Mouse (Mus musculus): ENCODE measurements around the gene Rdm1.
A peak's percentile ranks its signal among the peaks of the same experiment; 100 is the strongest.
"Not testable (repeated sequence)": the region's sequence is repeated elsewhere in the genome, so short reads cannot be mapped to it uniquely, and the experiment has no call there.

Rdm1 gene

GRCm38 (mm10) chr11:101626995-101627856 is at the start of gene Rdm1:
Gene Rdm1 (plus strand): TSS chr11:101627195.
- peak; percentile 83 for DNase-seq (ENCODE audit: low spot score)

GRCm38 (mm10) chr11:101581081-101581764 is 45.8 kb upstream of the Rdm1 start:
- DNase-seq (ENCODE audit: low spot score) = no peak

- peak; percentile 68 for DNase-seq (ENCODE audit: low spot score)
Measured at GRCm38 (mm10) chr11:101582054-101583035, 44.6 kb upstream of the Rdm1 start, which contains the start of gene Tmem106a. Gene Tmem106a (plus strand): TSS chr11:101582242.

- DNase-seq (ENCODE audit: low spot score) = no peak
Measured at GRCm38 (mm10) chr11:101583205-101583604, 43.8 kb upstream of the Rdm1 start.

GRCm38 (mm10) chr11:101585031-101585430 is 42.0 kb upstream of the Rdm1 start:
- DNase-seq (ENCODE audit: low spot score) = not testable (repeated sequence)

- no peak for DNase-seq (ENCODE audit: low spot score)
Measured at GRCm38 (mm10) chr11:101585805-101586204, 41.2 kb upstream of the Rdm1 start.

GRCm38 (mm10) chr11:101587676-101588075 is 39.3 kb upstream of the Rdm1 start:
- DNase-seq (ENCODE audit: low spot score) = peak; percentile 35

- DNase-seq (ENCODE audit: low spot score) = no peak
Measured at GRCm38 (mm10) chr11:101588868-101589267, 38.1 kb upstream of the Rdm1 start.

- peak; percentile 62 for DNase-seq (ENCODE audit: low spot score)
Measured at GRCm38 (mm10) chr11:101589444-101589843, 37.6 kb upstream of the Rdm1 start.

GRCm38 (mm10) chr11:101589989-101590624 is 36.9 kb upstream of the Rdm1 start:
- DNase-seq (ENCODE audit: low spot score) = no peak

GRCm38 (mm10) chr11:101599156-101599555 is 27.8 kb upstream of the Rdm1 start, which contains the start of gene Gm11634:
Gene Gm11634 (minus strand): TSS chr11:101599256.
- DNase-seq (ENCODE audit: low spot score) = no peak

GRCm38 (mm10) chr11:101602491-101602890 is 24.5 kb upstream of the Rdm1 start:
- DNase-seq (ENCODE audit: low spot score) = peak; percentile 31

- DNase-seq (ENCODE audit: low spot score) = no peak
Measured at GRCm38 (mm10) chr11:101604116-101604515, 22.9 kb upstream of the Rdm1 start.

GRCm38 (mm10) chr11:101604531-101605453 is 22.2 kb upstream of the Rdm1 start:
- peak; percentile 74 for DNase-seq (ENCODE audit: low spot score)

- DNase-seq (ENCODE audit: low spot score) = not testable (repeated sequence)
Measured at GRCm38 (mm10) chr11:101607134-101607533, 19.9 kb upstream of the Rdm1 start.

GRCm38 (mm10) chr11:101610445-101610844 is 16.6 kb upstream of the Rdm1 start:
- no peak for DNase-seq (ENCODE audit: low spot score)

GRCm38 (mm10) chr11:101613596-101613995 is 13.4 kb upstream of the Rdm1 start:
- no peak for DNase-seq (ENCODE audit: low spot score)

- DNase-seq (ENCODE audit: low spot score) = no peak
Measured at GRCm38 (mm10) chr11:101614116-101614515, 12.9 kb upstream of the Rdm1 start.

GRCm38 (mm10) chr11:101615380-101615779 is 11.6 kb upstream of the Rdm1 start:
- no peak for DNase-seq (ENCODE audit: low spot score)

- DNase-seq (ENCODE audit: low spot score) = no peak
Measured at GRCm38 (mm10) chr11:101616104-101616503, 10.9 kb upstream of the Rdm1 start.

All from lung, postnatal 25 days (tissue).